Mouse (Mus musculus): ENCODE data around the gene Ripor1. TPM values are rescaled to one million over a fixed set of nuclear protein-coding genes. Genes with fewer than 3 reads are reported as not detected.
A peak's percentile ranks its signal among the peaks of the same experiment; 100 is the strongest.

Ripor1 gene
- total RNA-seq, 2 experiments from 2014 or later, result 82.8 to 92.6 TPM

- peak; percentile 85 for DNase-seq
These were observed 1.4 kb downstream of the Ripor1 start for GRCm38 (mm10) chr8:105606189-105607023.

GRCm38 (mm10) chr8:105607062-105607461, 2.0 kb downstream of the Ripor1 start:
- DNase-seq, result no peak

- no peak for DNase-seq
These were observed 2.6 kb downstream of the Ripor1 start for GRCm38 (mm10) chr8:105607684-105608083.

GRCm38 (mm10) chr8:105609355-105609754, 4.3 kb downstream of the Ripor1 start:
- no peak for DNase-seq

- DNase-seq, result no peak
These were observed 4.7 kb downstream of the Ripor1 start for GRCm38 (mm10) chr8:105609771-105610170.

- DNase-seq, result no peak
These were observed 6.8 kb downstream of the Ripor1 start for GRCm38 (mm10) chr8:105611836-105612235.

GRCm38 (mm10) chr8:105613037-105613436, 8.0 kb downstream of the Ripor1 start:
- peak in 1 of 2 experiments; percentile 37 for DNase-seq

- DNase-seq, result no peak
These were observed 8.9 kb downstream of the Ripor1 start for GRCm38 (mm10) chr8:105613830-105614511.

- DNase-seq, result peak; percentile 56 to 68
These were observed 10.9 kb downstream of the Ripor1 start for GRCm38 (mm10) chr8:105615942-105616341.

- DNase-seq, result no peak
These were observed 12.6 kb downstream of the Ripor1 start for GRCm38 (mm10) chr8:105617451-105618278.

- DNase-seq, result no peak
These were observed 13.2 kb downstream of the Ripor1 start for GRCm38 (mm10) chr8:105618279-105618634.

GRCm38 (mm10) chr8:105618892-105619591, 14.0 kb downstream of the Ripor1 start:
- DNase-seq, result no peak

- DNase-seq, result no peak
These were observed 15.2 kb downstream of the Ripor1 start for GRCm38 (mm10) chr8:105620211-105620610.

- no peak for DNase-seq
These were observed 16.1 kb downstream of the Ripor1 start for GRCm38 (mm10) chr8:105620946-105621720.

- DNase-seq, result no peak
These were observed 16.8 kb downstream of the Ripor1 start for GRCm38 (mm10) chr8:105621841-105622240.

- DNase-seq, result peak; percentile 90 to 92
These were observed 17.4 kb downstream of the Ripor1 start for GRCm38 (mm10) chr8:105622421-105622920.

GRCm38 (mm10) chr8:105623118-105623517, 18.1 kb downstream of the Ripor1 start:
- DNase-seq, result no peak

GRCm38 (mm10) chr8:105623679-105624245, 18.7 kb downstream of the Ripor1 start:
- no peak for DNase-seq

- peak; percentile 73 to 79 for DNase-seq
These were observed 19.3 kb downstream of the Ripor1 start for GRCm38 (mm10) chr8:105624401-105624800.

GRCm38 (mm10) chr8:105624831-105625230, 19.8 kb downstream of the Ripor1 start:
- no peak for DNase-seq

GRCm38 (mm10) chr8:105626086-105626485, 21.0 kb downstream of the Ripor1 start:
- no peak for DNase-seq
